Mouse (Mus musculus) large intestine, adult 2 months (tissue): ENCODE measurements around the gene Ifitm10. TPM values are rescaled to one million over a fixed set of nuclear protein-coding genes. Genes with fewer than 3 reads are reported as not detected.

Source experiments
- DNase-seq: peaks from one replicate; pipeline ENCODE4 v3.0.0-alpha.2; 2012; ENCODE audit warnings: low read depth, low spot score
- WGBS: fragments of 180-500 bp; shearing (Covaris S2); methylation state at CpG from one replicate; pipeline ENCODE4 v1.1.7; 2018; 5-methylcytosine and 5-hydroxymethylcytosine counted together
- polyA plus RNA-seq: library from polyadenylated mRNA; depleted of rRNA; stranded (reverse); fragments of >200 nt; gene quantifications from 2 replicates; pipeline ENCODE4 v1.2.3, GENCODE M21; 2012

Gene Ifitm10
- polyA plus RNA-seq, 1 experiment = 1.3 TPM

DNA sequence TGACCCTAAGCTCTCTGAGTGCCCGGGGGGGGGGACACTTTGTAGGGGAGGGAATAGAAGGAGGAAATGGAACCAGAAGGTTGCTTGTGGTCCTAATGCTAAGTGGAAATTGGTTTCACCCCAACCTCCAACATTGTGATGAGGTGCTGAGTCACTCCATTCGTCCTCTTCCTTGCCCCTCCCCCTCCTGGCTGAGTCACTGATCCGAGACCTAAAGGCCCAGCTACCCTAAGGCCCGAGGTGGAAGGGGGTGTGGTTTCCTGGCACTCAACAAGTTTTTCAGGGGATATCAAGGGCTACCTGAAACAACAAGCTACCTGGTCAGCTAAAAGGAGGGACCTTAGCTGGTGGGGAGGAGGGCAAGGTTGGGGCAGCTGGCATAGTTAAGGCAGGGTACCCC, 19.6 kb upstream of the Ifitm10 start:
- no peak for DNase-seq

DNA sequence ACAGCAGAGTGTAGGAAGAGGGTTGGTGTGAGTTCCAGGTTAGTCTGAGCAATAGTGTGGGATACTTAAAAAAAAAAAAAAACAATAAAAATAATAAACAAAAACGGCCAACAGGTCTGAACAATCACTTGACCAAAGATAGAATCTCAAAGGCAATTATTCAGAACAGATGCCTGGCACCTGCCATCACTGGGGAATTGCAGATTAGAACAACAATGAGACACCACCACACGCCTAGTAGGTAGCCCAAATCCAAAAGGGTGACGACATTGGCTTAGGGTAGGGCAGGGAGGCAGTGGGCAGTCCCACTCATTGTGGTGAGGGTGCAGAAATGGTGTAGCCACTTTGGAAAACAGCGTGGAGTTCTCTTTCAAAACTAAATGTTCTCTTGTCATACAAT, 18.1 kb upstream of the Ifitm10 start:
- 47% methylated on average over 4 of the region's 4 CpGs for WGBS
- no peak for DNase-seq

More for the DNA sequence above, 19.6 kb upstream of the Ifitm10 start:
- WGBS = 17% methylated on average over 4 of the region's 4 CpGs

DNA sequence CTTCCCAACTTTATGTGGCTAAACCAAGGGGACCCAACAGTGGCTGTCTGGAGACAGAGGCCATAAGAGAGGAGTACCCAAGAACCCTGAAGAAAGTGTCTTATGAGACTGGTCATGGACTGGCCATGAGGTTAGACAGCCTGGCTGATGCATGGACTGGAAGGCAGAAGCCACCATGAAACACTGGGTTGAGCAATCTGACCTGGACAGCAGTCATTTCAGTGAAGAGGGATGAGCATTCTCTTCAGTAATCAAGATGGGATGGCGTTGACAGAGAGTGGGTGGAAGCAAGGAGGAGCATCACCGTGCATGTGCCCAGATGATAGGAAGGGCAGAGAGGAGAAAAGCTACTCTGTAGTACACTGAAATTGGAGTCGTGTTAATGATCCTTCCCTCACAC, 17.6 kb upstream of the Ifitm10 start:
- WGBS = 78% methylated on average over 3 of the region's 3 CpGs

DNA sequence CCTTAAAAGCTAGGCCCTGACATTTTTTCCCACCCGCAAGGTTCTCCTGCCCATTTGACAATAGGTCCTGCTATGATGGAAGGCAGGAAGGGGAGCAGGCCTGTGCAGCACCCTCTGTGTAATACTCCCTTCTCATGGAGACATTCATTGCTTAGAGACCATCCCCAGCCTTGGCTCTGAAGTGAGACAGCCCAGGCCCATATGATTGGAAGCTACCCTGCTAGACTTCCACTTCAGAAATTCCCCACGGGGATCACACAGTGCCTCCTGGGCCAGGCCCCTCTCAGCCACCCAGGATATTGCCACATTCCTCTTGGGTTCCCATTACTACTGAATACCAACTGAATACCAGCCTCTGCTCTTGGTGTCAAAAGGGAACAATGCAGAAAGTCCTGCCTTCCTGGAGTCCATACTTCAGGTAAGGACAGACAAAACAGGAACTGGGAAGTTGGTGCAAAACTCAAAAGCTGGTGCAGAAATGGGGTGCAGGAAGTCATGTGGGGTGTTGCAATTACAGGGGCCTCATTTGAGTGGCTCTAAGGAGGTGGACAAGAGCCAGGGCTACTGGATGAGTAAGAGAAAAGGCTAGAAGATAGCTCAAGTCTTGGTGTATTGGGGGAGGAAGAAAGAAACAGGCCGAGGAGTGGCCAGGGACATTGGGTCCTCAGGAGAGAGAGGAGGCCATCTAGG, 16.6 kb upstream of the Ifitm10 start:
- WGBS = 76% methylated on average over 3 of the region's 3 CpGs
- no peak for DNase-seq

More for the DNA sequence above, 17.6 kb upstream of the Ifitm10 start:
- DNase-seq = no peak

DNA sequence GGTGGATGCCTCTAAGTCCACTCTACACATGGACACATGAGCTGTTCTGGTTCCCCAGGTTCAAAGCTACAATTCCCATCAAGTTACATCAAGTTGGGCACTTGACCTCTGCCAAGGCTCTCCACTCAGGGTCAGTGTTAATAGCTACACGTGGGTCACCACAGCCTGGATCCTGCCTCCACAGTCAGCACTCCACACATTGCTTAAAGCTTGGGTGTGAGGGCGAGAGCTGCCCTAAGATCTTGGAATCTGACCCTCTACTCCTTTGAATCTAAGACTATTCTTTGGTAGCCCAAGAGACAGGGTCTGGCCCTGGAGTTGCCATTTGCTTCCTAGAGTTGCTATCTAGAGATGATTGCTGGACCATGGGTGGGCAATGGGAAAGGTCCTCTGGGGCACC, 15.2 kb upstream of the Ifitm10 start:
- DNase-seq = no peak
- 96% methylated on average over 2 of the region's 2 CpGs for WGBS

DNA sequence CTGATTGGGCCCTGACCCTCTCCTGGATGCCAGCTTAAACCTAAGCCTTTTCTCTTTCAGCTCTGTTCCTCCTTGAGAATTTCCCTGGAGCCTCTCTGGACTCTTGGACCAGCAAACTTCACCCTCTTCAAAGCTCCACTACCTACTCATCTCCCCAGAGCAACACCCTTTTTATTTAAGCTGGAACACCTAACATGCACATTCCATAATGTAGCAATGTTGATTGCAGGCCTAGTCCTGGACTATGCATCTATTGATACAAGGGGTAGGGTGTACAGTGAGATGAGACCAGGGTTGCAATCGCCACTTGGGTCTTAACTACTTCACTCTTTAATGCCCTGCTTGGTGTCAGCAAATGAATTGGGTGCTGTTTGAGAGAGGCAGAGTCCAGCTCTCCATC, 14.6 kb upstream of the Ifitm10 start:
- DNase-seq = no peak
- 80% methylated on average over 1 of the region's 1 CpGs for WGBS

DNA sequence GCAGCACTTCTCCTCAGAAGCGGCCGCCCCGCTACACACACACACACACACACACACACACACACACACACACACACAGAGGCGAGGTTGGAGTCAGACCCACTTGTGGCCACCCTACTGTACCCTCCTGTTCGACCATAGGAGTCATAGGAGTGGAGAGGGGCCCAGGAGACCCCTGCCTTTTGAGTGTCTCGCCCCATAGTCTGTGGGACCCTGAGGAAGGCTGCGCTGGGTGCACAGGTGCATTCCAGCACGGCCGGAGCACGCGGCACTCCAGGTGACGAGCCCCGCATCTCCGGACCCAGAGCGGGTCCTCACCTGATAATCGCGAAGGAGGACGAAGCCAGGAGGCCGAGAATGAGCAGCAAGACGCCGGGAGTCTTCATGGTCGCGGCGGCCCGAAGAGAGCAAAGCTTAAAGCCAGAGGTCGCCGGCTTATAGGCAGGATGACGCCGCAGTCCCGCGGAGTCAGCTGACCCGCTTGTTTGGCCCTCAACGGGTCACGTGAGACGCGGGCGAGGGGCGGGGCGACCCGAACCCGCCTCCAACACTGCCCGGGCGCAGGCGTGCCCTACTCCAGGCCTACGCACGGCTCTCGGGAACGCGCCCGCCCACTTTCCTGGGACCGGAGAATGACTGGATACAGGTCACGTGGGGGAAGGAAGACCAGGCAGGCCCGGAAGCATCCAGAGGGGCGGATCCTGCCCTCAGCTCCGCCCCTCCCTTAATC, 14.0 kb upstream of the Ifitm10 start, which contains the start of gene Ctsd:
Gene Ctsd (minus strand): TSS at position 620 of the 730 bp plus-strand sequence.
- peak; percentile 79 for DNase-seq
- WGBS = under 1% methylated on average over 55 of the region's 55 CpGs

DNA sequence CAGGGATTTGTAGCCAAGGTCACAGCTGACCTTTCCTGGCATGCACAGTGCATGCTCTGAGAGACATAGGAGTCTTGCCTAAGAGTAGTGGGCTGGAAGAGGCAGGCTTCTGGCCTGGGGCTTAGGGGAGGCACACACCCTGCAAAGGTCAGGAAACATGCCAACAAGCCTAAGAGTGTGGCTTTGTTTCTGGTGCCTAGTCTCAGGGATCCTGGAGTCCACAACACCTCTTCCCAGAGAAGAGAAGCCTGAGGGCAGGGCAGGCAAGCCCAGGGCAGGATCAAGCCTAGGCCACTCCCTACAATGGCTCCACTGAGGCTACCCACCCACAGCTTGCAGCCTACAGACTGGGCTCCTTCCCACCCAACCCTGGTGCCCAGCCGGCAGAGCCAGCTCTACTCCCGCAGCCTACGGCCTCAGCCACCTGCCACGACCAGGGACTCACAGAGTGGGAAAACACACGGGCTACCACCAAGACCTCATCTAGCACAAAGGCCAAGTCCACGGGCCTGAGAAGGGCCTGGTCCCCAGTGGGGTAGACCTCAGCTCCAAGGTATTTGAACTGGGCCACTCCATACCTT, 13.2 kb upstream of the Ifitm10 start:
- WGBS = 10% methylated on average over 6 of the region's 6 CpGs
- no peak for DNase-seq

DNA sequence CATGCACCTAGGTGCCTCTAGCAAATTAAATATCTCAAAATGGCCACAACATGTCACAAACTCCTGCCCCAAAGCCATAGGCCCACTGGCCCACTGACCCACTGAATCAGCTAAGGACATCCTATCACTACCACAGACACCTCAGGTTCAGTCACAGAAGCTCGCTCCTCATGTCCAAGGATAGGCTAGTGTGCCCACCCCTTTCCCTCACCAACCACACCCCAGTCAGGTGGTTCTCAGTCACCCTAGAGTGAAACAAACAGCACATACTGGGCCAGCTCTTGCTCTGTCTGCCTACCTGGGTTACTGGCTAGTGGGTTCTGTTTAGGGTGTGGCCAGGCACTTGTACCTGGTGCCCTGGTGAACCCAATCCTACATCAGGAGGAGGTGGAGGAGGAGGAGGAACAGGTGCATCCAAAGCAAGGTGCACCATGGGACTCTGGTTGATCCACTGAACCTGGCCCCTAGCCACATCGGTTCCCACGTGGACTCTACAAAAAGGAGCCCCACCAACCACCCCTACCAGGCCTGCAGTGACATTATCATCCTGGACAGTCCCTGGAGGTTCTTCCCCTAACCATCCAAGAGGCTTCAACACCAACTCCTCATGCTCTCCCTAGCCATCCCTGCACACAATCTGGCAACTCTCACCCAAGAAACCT, 12.3 kb upstream of the Ifitm10 start:
- WGBS = 48% methylated on average over 3 of the region's 3 CpGs
- no peak for DNase-seq

DNA sequence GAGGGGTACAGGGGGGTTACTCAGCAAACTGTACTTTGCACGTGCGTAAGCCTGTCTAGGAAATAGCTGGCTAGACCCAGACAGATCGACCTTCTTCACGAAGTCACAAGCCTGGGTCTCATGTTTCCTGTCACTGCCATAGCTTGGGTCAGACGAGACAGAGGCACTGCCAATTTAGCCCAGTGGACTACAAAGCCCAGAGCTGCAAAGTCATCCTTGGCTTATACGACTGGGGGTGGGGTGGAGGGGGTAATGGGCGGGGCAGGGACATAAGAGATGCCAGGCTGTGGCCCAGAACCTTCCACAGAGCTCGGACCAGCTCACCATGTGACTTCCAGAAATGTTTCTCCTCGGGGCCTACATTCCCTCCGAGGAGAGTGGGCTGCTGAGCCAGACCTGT, 10.8 kb upstream of the Ifitm10 start:
- WGBS = 78% methylated on average over 10 of the region's 10 CpGs
- DNase-seq = no peak

DNA sequence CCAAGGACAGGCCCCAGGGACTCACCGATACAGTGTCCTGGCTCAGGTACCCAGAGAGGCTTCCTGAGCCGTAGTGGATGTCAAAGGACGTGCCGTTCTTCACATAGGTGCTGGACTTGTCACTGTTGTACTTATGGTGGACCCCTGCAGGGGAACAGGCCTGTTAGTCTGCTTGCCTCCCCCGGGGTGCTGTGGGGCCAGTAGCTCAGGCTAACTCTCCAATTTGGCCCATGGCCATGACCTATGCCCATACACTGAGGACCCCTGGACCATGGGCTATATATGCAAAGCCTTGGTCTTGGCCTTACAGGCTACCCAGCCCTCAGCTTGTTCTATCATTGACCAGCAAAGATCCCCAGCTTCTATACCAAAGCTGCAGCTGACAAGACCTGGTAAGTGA, 9.0 kb upstream of the Ifitm10 start, which contains the start of gene Gm49369:
Gene Gm49369 (minus strand): TSS at position 101 of the 400 bp plus-strand sequence.
- DNase-seq = no peak
- over 99% methylated on average over 5 of the region's 5 CpGs for WGBS

DNA sequence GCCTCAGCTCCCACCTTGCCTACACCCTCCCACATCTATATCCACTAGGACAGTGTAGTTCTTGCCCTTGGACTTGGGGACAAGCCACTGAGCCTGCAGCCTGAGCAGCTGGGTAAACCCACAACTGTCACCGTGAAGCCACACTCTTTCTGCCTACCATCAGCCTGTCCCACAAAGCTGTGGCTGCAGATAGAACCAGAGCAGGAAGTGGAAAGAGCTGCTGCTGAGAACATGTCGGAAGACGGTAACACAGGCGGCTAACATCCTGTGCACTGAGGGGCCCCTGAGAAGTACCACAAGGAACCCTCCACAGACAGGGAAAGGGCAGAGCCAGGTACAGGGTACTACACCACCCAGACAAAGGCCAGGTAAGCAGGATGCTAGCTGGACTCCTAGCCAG, 7.6 kb upstream of the Ifitm10 start:
- WGBS = 88% methylated on average over 4 of the region's 4 CpGs
- DNase-seq = no peak

DNA sequence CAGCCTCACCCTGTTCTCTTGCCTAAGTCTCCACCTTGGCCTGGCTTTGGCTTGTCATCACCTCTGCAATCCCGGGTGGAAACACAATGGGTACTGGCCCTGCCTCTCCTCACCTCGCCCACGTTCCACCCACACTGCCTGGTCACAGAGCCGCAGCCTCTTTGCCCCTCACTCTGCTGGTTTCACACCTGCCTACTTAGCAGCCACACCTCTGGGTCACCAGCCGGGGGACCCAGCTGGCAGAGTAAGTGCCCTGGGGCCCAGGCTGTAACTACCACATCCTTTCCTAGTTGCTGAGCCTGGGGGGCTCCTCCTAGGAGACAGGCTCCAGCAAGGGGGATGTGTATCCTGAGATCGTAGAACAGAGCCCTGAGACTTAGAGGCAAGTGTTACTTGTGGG, 5.6 kb upstream of the Ifitm10 start:
- 80% methylated on average over 6 of the region's 6 CpGs for WGBS
- DNase-seq = no peak

DNA sequence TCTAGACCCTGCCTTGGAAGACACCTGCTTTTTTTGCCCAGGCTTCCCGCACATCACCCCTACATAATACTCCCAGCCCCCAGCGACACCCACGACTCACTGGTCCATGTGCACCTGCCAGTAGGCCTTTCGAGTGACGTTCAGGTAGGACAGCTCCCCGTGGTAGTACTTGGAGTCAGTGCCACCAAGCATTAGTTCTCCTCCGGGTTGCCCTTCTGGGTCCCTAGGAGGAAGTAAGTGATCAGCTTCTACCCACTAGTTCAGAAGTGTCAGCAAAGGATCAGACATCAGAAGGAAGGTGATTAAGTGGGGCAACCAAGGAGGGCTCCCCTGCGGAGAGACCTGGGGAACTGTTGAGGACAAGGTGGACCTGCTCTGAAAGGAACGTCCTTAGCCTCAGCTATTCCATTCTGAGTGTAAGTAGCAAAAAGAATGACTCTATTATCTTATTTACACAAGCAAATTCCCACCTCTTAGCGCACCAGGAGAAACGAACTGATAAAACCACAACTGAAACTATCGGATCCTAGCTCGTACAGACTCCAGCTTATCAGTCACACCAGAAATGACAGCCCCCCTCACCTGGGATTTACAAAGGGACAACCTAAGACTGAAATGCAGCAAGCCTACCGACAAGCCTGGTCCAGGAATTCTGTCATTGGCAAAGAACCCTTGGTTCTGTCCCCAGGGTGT, 3.8 kb upstream of the Ifitm10 start:
- 82% methylated on average over 14 of the region's 14 CpGs for WGBS
- DNase-seq = no peak

DNA sequence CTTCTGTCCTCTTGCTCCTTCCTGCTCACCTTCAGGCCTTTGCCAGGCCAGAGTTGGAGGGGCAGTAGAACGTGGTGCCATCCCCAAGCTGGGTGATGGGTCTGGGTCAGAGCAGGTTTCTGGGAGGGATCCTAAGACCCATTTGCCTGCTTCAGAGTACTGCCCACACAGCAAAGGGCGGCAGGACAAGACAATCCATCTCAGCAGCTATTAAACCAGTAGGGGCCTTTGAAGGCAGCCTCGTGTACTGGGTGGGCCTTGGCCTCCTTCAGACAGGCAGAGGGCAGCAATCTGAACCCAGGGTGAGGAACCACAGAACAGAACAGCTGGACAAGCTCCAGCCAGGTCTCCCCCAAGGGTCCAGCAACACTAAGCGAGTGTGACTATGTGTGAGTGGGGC, 2.5 kb upstream of the Ifitm10 start:
- 80% methylated on average over 4 of the region's 4 CpGs for WGBS
- no peak for DNase-seq

DNA sequence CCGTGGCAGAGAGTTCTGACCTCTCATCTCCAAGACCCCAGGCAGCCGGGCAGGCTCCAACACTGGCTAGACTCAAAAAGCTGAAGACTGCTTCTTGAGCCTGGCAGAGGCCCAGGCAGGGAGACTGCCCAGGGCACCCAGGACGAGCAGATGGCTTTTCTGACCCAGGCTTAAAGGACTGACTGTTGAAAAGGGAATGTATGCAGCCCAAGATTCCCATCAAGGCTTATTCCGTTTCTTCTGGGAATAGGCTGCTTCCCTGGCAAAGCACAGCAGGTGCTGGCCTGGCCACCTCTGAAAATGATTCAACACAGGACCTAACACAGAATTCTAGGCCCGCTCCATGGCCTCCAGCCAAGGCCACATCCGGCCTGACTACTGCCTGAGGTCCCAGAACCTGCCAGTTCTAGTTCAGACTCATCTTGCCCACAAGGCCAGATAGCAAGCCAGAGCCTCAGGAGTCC, 1.7 kb upstream of the Ifitm10 start:
- DNase-seq = no peak
- 80% methylated on average over 6 of the region's 6 CpGs for WGBS

DNA sequence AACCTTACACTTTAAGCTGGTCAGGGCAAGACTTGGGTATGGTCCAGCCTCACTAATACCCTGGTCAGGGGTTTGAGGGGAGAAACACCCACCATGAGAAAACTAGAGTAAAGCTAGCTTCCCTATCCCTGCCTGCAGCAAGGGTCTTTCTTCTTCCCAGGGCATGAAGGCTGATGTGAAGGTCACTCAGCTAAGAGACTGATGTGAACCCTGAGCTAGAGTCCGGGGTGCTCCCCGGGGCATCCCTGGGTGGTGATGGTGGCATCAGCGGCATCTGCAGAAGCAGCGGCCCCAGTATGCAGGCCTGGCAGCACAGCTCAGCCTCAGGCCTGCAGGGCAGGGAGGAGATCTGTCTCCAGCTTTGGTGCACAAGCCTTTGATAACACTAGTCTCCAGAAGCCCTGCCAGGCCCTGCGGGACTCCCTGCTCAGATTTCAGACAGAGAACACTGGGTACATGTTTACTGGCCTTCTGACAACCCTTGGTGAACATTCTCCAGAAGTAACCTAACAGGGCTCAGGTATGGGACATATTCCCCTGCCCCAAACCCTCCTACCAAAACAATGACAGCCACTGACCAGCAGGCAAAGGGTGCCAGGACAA, 961 bp upstream of the Ifitm10 start:
- DNase-seq = no peak

DNA sequence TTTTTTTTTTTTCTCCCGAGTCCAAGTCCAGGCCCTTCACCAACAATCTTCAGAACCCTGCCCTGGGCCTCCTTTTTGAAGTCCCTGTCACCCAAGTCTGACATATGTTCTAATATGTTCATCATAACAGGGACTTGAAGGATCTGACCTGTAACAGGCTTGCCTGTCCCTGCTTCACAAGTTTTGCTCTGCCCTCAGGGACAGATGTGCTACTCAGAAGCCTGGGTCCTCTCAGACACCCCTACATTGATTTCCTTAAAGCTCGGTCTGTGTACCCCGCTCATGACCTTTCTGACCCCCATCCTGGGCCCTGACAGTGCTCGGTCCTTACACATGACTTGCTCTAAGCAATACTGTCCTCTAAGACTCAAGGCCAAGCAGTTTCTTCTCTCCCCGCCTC, 514 bp downstream of the Ifitm10 start:
- WGBS = 86% methylated on average over 5 of the region's 5 CpGs
- DNase-seq = no peak

More for the DNA sequence above, 961 bp upstream of the Ifitm10 start:
- 85% methylated on average over 5 of the region's 5 CpGs for WGBS
